Mouse (Mus musculus) left cerebral cortex, adult 9 months (tissue): ENCODE results near the gene Clstn3.
A peak's percentile ranks its signal among the peaks of the same experiment; 100 is the strongest.
"Not testable (repeated sequence)": the region's sequence is repeated elsewhere in the genome, so short reads cannot be mapped to it uniquely, and the experiment has no call there.

Source experiments
- DNase-seq, 2 experiments: peaks; one replicate each; pipeline ENCODE4 v3.0.0; 2022; ENCODE audit warnings: low spot score in 2 of 2

The Clstn3 gene

DNA sequence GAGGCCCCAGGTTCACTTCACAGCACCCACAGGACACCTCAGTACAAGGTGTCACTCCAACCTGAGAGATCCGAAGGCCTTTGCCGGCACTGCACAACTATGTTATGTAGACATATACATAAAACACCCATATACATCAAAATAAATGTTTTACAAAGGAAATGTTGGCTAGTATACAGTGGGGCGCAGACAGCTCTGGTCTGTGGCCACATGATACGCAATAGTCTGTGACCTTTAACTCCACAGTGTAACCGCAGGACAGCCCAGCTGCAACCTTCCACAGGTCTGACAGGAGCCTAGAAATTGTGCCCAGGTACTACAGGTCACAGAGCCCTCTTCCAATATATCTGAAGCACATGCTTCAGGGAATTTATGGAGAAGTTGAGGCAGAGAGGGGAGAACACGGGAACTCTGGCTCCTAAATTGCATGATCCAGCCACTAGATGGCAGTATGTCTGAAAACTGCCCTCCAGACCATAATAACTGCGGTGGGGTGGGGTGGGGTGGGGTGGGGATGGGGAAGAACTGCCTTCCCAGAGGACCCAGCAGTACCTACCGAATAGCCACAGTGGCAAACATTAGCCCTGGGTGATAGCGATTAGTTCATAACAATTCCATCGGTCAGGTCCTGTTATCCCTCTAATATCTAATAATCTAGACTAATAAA is 16.3 kb downstream of the Clstn3 start:
- DNase-seq: no peak

DNA sequence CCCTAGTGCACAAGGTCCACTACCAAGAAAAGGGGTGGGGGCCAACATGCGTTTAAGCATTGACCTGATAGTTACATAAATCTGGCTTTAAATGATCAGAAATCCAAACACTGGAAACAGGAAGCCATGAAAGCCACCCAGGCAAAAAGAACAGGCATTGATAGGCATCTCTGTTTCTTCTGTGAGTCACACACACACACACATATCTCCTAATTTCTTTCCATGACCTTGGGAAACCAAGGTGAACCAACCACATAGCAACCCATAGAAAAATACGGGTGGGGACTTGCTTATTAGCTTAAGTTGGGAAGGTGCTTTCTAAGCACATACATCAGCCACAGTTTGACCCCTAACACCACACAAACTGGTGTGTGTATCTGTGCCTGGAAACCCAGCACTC is 17.2 kb downstream of the Clstn3 start:
- no peak for DNase-seq

DNA sequence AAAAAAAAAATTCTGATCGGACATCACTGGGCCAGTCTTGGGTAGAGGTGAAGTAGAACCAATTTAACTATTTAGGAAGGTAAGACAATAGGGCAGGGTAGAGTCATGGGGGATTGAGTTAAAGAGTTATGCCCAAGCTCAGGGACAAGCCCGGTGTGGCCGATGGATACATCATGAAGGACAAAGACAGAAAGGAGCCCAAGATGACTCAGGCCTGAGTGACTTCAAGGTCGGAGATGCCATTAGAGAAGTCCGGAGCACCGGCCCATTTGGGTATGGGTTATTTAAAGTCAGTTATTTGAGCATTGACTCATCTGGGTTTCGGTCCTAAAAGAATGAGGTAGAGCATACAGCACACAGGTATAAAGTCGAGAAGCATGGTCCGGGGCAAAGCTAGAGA is 18.1 kb downstream of the Clstn3 start:
- DNase-seq: no peak

DNA sequence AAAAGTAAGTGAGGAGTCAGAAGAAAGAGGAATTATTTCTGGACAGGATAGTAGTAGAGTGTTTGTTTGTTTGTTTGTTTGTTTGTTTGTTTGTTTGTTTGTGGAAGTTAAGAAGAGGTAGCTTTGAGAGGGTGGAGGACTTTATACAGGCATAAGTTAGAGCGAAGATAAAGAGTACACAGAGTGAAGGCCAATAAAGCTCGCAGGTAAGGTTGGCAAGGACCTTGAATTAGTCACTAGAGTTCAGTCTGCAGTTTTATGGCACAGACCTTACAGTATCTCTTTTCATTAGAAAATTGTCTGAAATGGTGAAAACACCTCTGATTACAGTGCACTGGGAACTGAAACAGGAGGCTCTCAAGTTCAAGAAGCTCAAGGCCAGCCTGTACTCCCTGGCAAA is 18.6 kb downstream of the Clstn3 start:
- no peak for DNase-seq

DNA sequence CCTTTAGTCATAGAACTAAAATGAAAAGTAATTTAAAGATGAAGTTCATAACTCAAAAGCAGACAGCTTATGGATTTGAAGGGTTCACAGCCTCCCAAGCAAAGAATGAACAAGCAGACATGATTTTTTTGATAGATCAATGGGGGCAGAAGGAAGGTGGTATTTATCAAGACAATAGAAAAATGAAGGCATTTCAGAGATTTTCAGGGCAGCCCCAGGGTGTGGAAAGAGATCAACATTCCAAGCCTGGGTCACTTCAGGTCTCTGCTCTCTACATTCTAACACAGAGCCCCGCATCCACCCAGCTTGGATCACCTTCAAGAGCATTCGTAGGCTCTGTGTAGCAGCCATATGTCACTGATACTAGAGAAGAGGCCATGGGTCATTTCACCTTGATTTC is 21.3 kb downstream of the Clstn3 start:
- DNase-seq: no peak

DNA sequence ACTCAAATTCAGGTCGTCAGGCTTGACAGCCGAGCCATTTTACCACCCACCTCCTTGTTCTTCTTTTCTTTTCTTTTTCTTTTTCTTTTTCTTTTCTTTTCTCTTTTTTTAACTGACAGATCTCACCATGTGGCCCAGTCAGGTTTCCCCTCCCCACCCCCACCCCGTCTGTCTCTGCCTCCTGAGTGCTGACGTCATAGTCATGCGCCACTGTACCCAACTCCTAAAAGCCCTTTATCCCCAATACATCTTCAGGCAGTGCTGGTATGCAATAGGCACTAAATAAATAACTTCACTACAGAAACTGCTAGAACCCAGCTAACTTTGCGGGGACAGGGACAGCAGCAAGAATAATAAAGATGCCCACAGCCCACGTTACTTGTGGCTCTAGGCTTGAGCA is 28.3 kb downstream of the Clstn3 start:
- no peak for DNase-seq

DNA sequence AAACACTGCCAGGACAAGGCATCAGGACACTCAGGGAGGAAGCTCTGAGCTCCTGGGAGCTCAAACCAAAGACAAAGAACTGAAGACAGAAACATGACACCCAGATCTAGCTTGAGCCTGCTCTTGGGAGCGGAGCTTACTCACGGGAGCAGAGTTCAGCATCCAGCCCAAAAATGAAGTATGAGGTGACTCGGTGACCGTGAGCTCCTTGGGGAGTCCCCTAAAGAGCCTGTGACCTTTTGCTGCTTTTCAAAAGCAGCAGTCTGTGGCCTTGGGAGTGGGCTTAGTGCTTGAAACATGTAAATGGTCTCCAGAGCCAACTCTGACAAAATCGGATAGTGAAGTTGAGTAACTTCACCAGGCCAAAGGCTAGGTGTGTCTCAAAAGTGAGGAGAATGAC is 29.4 kb downstream of the Clstn3 start:
- DNase-seq: no peak

DNA sequence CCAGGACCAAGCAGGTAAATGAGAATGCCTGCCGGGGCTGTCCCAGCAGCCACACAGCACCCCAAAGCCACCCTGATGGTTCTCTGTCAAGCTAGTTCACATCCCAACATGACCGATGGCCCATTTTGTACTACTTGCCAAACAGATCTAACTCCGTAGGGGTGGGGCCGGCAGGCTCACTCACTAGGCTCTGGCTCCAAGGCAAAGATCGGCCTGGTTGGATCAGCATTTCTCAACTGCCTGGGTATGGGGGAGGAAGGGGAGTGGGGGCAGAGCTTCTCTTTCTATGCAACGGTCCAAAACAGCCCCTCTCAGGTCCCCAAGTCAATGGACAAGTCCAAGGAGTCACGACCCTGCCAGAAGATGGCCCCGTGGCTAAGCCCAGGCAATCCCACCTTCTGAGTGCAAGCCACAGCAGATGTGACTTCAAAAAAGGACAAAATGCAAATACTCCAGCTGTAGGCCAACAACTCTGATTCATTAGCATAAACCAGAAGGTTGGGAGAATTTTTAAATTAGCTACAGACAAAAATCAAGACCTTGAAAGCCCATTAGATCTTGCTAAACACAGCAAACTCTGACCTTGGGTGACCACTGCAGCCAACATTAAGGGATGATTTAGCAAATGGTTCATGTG is 30.8 kb downstream of the Clstn3 start:
- no peak for DNase-seq

DNA sequence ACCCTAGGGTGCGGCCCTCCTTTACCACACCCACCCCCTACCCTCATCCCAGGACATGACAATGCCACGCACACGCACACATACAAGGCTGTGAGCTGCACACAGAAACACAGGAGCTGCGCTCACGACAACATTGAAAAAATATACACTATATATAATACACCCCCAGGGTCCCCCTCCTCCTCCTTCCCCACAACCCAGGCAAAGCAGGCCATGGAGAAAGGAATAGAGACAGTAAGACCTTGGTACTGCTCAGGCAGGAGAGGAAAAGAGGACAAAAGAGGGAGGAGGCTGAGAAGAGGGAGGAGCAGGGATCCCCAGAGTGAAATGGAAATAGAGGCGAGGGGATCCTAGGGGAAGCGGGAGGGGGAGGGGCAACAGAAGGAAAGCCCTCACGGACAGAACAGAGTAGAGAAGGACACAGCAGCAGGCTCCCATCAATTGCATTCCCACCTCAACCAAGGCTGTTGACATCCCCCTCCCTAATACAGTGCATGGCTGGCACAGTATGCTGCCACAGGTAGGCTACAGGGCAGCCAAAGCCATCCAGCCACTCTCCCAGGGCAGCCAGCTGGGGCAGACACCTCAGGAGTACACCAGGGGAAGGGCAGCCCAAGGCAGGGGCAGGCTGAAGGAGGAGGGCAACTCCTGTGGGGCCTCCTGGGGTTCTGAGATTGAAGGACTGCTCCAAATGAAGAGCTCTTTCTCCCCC is 33.7 kb downstream of the Clstn3 start:
- DNase-seq: no peak

DNA sequence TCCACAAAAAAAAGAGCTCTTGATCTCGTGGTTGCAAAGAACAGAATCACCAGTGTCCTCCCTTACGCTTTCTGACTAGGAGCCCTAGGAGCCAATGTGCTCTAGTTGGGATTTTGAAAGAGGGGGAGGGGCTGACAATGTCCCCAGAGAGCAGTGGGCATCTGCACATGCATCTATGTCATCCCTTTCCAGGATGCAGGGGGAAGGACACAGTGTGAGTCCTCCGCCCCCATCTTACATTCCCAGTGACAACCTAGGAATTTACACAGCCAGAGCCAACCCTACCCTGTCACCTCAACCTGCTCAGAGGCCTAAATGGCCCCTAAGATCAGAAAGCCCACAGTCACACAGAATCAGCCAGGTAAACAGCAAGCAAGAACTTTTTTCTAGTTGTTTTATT is 34.2 kb downstream of the Clstn3 start:
- DNase-seq: no peak

DNA sequence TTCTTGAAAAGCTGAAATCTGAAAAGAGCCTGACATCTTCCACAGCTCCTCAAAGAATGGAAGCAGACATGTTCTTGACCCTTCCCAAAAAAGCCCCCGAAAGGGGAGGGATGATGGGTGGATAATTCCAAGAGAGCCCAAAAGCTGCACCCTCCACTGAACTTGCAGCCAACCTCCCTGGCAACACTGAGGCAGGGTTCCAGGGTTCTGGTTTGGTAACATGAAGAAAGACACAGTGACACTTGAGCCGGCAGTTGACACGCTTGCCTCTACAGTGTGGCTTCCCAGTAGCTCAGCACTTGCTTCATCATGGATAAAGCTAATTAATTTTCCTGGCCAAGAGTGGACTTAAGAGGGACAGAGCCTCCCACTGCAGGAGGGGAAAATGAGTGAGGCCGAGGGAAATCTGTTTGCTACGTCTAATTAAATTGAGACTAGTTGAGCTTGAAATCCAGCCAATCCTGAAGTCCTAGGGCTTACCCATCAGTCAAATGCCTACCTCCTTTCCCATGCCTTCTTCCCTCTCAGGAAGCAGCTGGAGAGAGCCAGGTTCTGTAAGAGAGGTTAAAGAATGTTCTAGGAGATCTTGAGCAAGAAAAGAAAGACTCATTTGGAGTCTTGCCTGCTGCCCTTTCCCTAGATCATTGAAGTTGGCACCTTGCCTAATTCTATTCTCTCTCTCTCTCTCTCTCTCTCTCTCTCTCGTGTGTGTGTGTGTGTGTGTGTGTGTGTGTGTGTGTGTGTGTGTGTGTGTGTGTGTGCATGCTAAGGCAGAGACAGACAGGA is 36.6 kb downstream of the Clstn3 start:
- no peak for DNase-seq

DNA sequence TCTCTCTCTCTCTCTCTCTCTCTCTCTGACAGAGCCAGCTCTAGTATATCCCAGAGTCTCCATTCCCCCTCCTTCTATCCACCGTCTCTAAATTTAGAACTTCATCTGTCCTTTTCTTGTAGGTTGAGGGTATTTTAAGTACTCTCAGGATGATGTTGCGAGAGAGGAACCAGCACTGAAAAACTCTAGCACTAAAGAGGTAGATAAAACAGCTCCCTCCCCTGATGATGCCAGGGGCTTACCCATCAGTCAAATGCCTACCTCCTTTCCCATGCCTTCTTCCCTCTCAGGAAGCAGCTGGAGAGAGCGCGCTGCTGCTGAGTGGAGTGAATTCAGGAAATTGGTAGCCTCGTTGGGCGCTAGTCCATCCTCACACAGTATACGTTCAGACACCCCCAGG is 37.3 kb downstream of the Clstn3 start:
- peak; percentile 49 to 54 for DNase-seq

DNA sequence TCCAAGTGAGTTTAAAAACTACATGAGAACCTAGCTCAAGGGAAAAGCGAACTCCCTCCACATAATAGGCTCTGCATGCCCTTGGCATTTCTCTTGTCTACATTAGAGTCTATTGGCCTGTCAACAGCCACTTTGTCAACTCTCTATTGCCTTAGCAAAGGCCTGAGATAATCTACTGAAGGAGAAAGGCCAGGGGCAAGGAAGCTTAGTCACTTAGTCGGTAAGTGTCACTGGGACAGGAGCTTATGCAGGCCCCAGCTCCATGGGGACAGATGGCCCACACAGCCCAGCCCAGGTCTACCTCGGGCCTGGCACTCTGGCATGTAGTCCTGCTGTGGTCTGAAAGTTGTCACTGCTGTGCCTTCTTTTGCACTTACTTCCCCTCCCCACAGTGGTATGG is 38.0 kb downstream of the Clstn3 start:
- no peak for DNase-seq

DNA sequence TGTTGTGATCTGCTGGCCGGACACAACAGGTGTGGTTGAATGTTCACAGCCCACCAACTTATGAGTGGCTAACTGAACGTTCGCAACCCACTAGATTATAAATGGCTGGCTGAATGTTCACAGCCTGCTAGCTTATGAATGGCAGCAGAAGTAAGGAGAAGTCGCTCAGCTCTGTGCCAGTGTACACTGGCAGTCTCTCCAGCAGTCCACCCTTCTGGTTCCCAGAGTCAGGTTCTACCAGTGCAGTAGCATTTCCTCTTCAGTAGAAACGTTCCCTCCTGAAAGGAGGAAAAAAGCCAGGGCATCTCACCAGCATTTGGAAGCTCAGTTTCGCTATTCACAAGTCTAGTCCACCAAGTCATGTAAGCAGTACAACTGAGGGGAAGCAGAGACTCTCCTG is 39.1 kb downstream of the Clstn3 start:
- DNase-seq: no peak

DNA sequence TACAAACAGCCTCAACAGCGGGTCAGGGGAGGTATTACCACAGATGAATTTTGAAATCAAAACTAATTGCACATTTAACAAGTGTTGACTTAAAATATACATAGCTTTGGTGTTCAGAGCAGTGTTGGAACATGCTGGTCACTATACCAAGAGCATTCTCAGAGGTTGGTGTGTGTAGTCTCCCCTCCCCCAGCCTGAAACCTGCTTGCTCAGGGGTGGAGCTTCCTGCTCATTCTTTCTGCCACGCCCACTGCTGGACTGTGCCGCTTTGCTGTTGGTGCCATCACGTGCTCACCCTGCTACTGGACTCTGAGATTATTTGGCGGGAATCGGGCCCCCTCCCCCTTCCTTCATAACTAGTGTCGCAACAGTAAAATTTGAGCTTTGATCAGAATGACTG is 39.6 kb downstream of the Clstn3 start:
- DNase-seq: not testable (repeated sequence)

DNA sequence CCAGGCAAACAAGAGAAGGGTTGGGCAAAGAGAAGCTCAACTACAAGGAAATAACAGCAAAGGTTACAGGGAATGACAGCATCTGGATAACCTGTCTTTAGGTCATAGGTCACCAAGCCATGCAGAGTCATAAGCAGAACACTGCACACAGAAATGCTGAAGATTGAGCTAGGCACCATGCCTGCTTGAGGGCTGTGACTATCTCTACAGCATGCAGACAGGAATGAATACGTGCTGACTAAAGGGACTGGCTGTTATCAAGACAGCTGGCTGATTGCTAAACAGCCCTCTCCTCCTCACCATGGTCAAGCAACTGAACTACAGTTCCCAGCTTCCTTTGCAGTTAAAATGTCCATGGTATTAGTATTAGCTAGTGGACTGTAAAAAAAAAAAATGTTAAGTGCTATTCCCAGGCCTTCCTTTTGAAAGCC is 40.5 kb downstream of the Clstn3 start:
- no peak for DNase-seq

DNA sequence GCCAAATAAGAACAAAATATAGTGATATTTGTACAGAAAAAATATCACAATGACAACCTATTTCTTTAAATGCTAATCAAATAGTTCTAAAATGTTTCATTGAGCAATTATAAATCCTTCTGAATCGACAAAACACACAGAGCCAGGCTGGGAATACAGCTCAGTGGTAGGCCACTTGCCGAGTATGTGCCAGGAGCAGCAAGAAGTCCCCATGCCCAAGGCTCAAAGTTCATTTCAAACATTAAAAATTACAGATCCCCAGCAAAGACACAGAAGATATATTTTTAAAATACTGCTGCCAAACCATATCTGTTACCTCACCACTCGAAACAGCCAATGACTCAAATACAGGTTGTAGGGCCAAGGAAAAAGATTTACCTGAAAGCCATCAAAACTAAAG is 45.9 kb downstream of the Clstn3 start:
- no peak for DNase-seq

DNA sequence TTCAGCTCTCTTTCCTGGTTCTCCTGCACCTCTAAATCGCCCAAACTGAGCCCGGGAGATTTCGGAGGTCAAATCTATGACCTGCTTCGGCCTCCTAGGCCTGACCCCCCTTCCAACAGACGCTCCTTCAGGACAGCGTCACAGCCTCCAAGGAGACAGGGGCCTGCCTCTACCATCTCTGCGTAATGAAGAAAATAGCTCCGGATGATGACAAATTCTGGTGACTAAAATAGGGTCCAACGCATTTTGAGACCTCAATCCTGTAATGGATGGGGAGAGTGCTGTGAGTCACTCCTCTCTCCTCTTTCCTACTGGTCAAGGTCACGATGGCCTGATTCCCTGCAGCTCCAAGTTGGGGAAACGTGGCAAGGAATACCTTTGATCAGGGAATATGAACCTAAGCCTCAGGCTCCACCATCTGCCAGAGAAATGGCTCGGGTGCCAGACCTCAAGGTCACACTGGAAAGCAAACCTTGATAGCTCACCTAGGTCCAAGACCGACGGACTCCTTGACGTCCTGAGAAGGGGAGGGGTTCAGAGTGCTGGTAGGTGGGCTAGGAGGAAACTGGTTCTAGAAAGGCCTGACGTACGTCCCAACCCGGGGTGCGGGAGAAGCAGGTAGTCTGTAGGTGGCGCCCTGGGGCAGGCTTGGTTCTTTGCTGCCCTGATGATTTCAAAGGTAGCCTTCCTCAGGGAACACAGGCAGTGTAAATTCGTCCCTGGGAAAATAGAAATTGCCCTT is 49.1 kb downstream of the Clstn3 start:
- DNase-seq: peak; percentile 78 to 94

DNA sequence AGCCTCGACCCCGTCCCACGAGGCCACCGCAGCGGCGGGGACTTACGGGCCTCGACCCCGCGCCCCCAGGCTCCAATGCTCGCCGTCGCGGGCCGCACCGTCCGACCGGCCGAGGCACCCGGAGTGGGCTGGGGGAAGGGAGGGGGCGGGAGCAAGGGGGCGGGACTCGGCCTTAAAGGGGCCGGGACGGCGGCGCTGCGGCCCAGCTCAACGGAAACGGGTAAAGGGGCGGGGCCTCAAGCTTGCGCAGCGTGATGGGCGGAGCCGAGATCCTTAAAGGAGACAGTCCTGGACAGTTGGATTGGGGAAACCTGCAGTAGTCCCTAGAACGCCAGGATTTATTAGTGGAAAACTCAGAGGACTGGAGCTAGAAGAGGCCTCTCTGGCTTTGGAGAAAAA is 49.7 kb downstream of the Clstn3 start, which contains the start of gene Pex5:
Gene Pex5 (minus strand): TSS at position 141 of the 399 bp plus-strand sequence.
- peak; percentile 87 to 96 for DNase-seq

DNA sequence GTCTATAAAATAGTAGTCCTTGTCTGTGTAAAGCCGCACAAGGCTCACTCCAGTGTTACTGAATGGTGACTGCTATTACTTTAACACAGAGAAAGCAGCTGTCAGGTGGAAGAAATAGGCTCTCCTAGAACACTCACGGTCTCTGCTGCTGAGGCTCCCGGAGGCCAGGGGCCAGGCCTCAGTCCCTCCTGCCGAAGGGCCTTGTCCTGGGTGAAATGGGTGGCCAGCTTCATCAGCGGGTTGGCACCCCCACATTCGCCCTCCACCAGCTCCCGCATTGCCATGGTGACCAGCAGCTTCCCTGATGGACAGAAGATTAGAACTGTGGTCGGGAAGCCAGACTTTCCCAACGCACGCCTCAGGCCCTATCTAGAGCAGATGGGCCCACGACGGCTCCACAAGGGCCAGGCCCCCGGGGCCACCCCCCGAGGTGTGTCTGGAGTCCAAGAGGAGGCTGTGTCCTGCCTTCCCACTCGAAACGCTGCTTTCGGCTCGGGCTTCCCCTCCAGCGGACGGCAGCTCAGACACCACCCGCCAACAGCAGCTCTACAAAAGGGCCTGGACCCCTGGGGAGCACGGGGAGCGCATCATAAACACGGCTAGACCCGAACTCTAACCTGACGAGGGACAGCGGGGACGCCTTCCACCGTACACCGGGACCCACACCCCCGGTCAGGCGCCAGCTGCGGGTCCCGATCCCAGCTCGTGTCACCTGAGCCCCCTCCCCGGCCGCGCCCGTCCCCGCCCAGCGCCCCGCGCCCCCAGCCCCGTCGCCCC is 50.3 kb downstream of the Clstn3 start:
- DNase-seq: peak in 1 of 2 experiments; percentile 49

DNA sequence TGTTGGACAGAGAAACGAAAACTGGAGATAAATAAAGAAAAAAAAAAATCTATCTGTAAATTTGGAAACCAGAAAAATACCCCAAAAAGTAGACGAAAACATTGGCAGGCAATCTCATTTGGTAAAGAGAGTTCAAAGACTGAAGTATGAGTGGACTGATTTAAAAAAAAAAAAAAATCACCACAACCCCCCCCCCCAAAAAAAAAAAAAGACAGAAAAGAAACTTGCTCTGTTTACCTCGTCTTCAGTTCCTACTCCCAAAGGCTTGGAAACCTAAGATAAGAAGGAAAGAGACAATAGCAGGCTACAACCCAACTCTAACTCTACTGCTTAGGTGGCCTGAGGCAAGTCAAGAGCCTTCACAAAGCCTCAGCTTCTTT is 50.8 kb downstream of the Clstn3 start:
- no peak for DNase-seq
